Mouse (Mus musculus) thymus, adult 2 months (tissue): Measurements from ENCODE around the gene Pnmal1. TPM values are rescaled to one million over a fixed set of nuclear protein-coding genes. Genes with fewer than 3 reads are reported as not detected.

Source experiments
- DNase-seq: peaks from one replicate; pipeline ENCODE4 v3.0.0; 2021
- H3K27ac ChIP-seq: fragments of 200-500 bp; 2 replicates; pipeline ENCODE4 v1.5.1; 2012; ENCODE audit warnings: low read length, control low read depth; ENCODE audit not compliant: control insufficient read depth, insufficient read depth
- H3K27me3 ChIP-seq: fragments of 200-500 bp; 2 replicates; pipeline ENCODE4 v1.6.1; 2012; ENCODE audit warnings: mild to moderate bottlenecking, low read length, moderate library complexity, mixed read lengths; ENCODE audit not compliant: control insufficient read depth, insufficient read depth
- H3K36me3 ChIP-seq: fragments of 200-500 bp; 2 replicates; pipeline ENCODE4 v1.6.1; 2012; ENCODE audit warnings: mild to moderate bottlenecking, low read length, moderate library complexity; ENCODE audit not compliant: control insufficient read depth, insufficient read depth
- H3K4me1 ChIP-seq: fragments of 200-500 bp; replicated peaks from 2 replicates; pipeline ENCODE4 v1.6.1; 2012; ENCODE audit warnings: low read length; ENCODE audit not compliant: control insufficient read depth, insufficient read depth
- H3K4me3 ChIP-seq: fragments of 200-500 bp; 2 replicates; pipeline ENCODE4 v1.5.1; 2012; ENCODE audit warnings: mild to moderate bottlenecking, low read length, control low read depth, moderate library complexity; ENCODE audit not compliant: control insufficient read depth, insufficient read depth
- CTCF ChIP-seq: fragments of 200-500 bp; IDR thresholded peaks from 2 replicates; pipeline ENCODE4 v1.5.1; 2012; ENCODE audit warnings: mild to moderate bottlenecking, control low read depth, low read length, moderate library complexity, borderline replicate concordance; ENCODE audit not compliant: control insufficient read depth, poor library complexity, insufficient read depth; ENCODE audit errors: extremely low read depth
- POLR2A ChIP-seq: fragments of 200-500 bp; IDR thresholded peaks from 2 replicates; pipeline ENCODE4 v1.6.1; 2012; ENCODE audit warnings: mild to moderate bottlenecking, low read length, control low read depth, moderate library complexity; ENCODE audit not compliant: control insufficient read depth, poor library complexity, insufficient read depth; ENCODE audit errors: extremely low read depth
- WGBS: fragments of 180-500 bp; shearing (Covaris S2); methylation state at CpG from one replicate; pipeline ENCODE4 v1.1.7; 2018; 5-methylcytosine and 5-hydroxymethylcytosine counted together
- polyA plus RNA-seq: library from polyadenylated mRNA; depleted of rRNA; stranded (reverse); fragments of >200 nt; gene quantifications from 2 replicates; pipeline ENCODE4 v1.2.3, GENCODE M21; 2012; rRNA removed

The Pnmal1 gene
- polyA plus RNA-seq = not detected in 2 replicates

DNA sequence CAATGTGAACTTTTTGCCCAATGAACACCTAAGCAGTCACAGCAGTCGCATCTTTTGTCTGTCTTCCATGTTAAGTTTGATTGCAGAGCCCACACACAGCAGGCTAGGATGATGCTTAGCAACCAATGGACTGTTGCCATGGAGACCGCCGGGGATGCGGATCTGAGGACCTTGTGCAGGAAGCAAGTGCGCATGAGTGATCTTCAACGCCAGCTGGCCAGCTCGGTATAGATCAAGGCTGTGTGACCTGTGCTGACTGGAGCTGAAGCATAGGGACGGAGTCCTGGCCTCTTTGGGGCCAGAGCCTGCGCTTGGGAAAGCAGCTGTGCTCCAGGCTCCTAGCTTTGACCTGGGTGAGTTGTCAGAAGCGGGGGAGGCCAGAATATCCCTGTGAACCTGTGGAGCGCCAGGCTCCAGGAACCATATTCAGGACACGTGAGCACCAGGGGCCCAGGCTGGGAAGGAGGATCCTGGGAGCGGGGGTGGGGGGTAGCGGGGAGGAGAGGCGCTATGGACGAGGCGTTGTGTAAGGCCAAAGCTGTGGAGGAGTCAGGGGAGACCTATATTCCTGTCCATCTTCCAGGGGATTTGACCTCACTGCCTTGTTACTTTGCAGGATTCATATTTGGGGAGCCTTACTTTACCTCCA lies at the start of gene Pnmal1:
Gene Pnmal1, plus strand, starts transcription at position 141 of the 649 bp plus-strand sequence.
- 70% methylated on average over 17 of the region's 17 CpGs for WGBS
- no peaks in the 10 kb centered on the region for H3K4me1 ChIP-seq
- TF ChIP-seq POLR2A = no peak
- TF ChIP-seq CTCF = no peak
- no peak within 1 kb of the TSS for H3K27ac ChIP-seq
- no peak within 1 kb of the TSS for H3K4me3 ChIP-seq
- DNase-seq = no peak
- H3K36me3 ChIP-seq = no peaks in the 10 kb centered on the region
- no peaks in the 10 kb centered on the region for H3K27me3 ChIP-seq

GRCm38 (mm10) chr7:16909909-16910308 lies 49.6 kb upstream of the Pnmal1 start:
- H3K36me3 ChIP-seq = 0 out of 2 replicates have a peak, but pooled peaks cover 2% of the 10 kb centered on the region
- H3K4me1 ChIP-seq = peaks cover 35% of the 10 kb centered on the region
- DNase-seq = no peak
- WGBS = 43% methylated on average over 10 of the region's 10 CpGs
- TF ChIP-seq POLR2A (no peak), CTCF (no peak)
- no peak overlapping the region for H3K27ac ChIP-seq
- no peak overlapping the region for H3K4me3 ChIP-seq
- no peaks in the 10 kb centered on the region for H3K27me3 ChIP-seq

- 96% methylated on average over 3 of the region's 3 CpGs for WGBS
- Histone ChIP-seq H3K4me1 (peaks cover 18% of the 10 kb centered on the region), H3K4me3 (no peak overlapping the region), H3K27me3 (no peaks in the 10 kb centered on the region), H3K27ac (no peak overlapping the region), H3K36me3 (peaks cover 19% of the 10 kb centered on the region)
- no peak for DNase-seq
- TF ChIP-seq POLR2A = no peak
- TF ChIP-seq CTCF = no peak
These were observed 47.6 kb upstream of the Pnmal1 start for GRCm38 (mm10) chr7:16911904-16912303.

- Histone ChIP-seq H3K27ac (no peak overlapping the region), H3K27me3 (no peaks in the 10 kb centered on the region), H3K36me3 (peaks cover 23% of the 10 kb centered on the region), H3K4me3 (no peak overlapping the region), H3K4me1 (peaks cover 14% of the 10 kb centered on the region)
- no peak for DNase-seq
- TF ChIP-seq POLR2A (no peak), CTCF (no peak)
- WGBS = 96% methylated on average over 6 of the region's 6 CpGs
These were observed 47.1 kb upstream of the Pnmal1 start for GRCm38 (mm10) chr7:16912360-16912759.

DNA sequence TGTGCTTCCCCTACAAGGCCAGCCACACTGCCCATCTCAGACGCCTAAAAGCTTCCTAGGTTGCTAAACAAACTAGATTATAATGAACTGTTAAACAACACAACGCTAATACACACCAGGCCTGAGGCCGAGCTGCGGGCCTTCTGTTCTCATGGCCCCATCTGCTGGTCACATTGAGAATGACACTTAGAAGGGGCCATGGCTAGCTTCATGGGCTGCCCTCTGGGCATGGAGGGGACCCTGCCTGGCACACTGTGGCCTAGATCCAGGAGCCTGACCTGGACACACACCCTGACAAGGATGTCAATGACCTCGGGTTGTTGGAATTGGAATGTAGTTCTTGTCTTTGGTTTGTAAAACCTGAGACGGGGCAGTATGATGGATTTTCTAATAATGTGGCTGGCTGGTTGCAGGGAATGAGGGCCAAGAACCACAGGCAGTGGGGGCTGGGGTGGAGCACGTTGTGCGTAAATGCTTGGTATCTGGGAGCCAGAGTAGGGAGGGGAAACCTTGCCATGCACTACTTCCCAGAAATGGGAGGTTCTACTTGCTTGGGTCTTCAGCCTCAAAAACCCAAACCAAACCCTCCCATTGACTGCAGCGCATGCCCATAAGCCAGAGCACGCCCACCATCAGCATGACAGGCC lies 45.5 kb upstream of the Pnmal1 start:
- TF ChIP-seq POLR2A (no peak), CTCF (peak; percentile 89)
- peak; percentile 74 for DNase-seq

GRCm38 (mm10) chr7:16914453-16915343 lies 44.8 kb upstream of the Pnmal1 start:
- no peak for DNase-seq
- H3K4me1 ChIP-seq = no peaks in the 10 kb centered on the region
- peaks cover 31% of the 10 kb centered on the region for H3K36me3 ChIP-seq
- WGBS = 93% methylated on average over 18 of the region's 18 CpGs
- TF ChIP-seq CTCF (no peak), POLR2A (no peak)
- no peaks in the 10 kb centered on the region for H3K27me3 ChIP-seq
- no peak overlapping the region for H3K27ac ChIP-seq
- no peak overlapping the region for H3K4me3 ChIP-seq

More for the DNA sequence above, 45.5 kb upstream of the Pnmal1 start:
- H3K36me3 ChIP-seq = peaks cover 28% of the 10 kb centered on the region
- no peak overlapping the region for H3K27ac ChIP-seq
- no peak overlapping the region for H3K4me3 ChIP-seq
- H3K27me3 ChIP-seq = no peaks in the 10 kb centered on the region
- H3K4me1 ChIP-seq = no peaks in the 10 kb centered on the region; the same call in 1 of the 2 replicates
- WGBS = 43% methylated on average over 10 of the region's 10 CpGs
